Mouse (Mus musculus) frontal cortex, adult (tissue): Measurements from ENCODE around the gene St6gal1.

Experiments used
- ATAC-seq: cut with Nextera tagmentation; 2 replicates; pipeline ENCODE4 v1.9.2; 2017; ENCODE audit warnings: mild to moderate bottlenecking, moderate library complexity, mixed read lengths; ENCODE audit not compliant: low TSS enrichment

St6gal1 gene

DNA sequence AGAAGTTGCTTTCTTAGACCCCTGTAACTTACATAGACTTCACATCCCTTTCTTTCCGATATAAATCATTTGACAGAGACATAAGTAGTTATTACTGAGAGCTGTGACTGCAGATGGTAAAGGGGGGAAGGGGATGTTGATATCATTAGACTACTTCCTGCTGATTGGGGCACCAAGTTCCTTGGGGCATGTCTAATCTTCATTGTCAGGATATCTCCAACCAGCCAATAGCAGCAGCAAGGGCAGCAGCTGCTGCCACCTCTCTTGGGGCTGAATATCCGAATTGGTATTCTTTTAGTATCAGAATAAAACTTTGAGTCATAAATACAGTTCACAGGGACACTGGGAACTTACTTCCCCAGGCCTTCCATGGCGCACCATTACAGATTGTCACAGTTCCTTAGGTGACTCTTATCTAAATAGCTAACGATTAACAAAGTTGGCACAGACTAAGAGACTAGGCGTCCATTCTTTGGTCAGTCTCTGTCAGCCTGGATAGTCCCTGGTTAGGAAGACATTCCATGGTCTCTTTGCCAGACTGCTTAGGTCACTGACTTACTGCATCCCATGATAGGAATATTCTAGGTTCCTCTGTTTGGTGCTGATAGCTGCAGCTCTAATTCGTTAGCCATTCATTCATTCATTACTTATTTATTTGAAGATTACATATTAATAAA is 109.5 kb downstream of the St6gal1 start:
- ATAC-seq = no peak

DNA sequence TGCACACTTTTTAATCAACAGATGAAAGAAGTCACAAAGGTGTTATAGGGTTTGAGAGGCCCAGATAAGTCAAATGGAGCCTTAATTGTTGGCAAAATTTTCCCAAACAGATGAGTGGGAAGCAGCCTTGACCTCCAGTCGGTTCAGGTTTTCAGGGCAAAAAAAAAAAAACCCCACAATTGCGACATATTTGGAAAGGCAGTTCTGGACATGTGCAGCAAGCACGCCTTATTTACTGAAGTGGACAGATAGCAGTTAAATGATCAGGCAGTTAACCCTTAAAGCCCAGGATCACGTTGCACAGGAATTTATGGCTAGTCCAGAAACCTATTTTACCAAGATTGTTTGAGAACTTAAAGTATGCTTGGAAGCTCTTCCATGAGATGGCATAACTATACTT is 112.8 kb downstream of the St6gal1 start:
- ATAC-seq = no peak

DNA sequence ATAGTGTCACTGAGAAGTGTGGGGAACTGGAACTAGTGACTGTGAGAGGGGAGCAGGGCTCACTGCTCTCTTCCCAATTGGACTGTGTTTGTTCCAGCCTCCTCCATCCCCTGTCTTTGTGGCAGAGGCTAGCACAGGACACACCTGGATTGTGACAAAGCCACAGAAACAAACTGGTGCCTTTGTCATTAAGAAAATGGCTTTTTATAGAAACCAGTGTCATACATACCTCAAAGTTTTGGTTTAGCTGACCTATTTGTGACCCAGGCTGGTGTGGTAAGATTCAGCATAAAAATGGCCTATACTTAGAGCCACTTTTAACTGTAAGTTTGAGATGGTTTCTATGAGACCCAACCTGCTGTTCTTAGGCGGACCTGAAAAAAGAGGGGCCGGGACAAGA is 116.7 kb downstream of the St6gal1 start:
- no peak for ATAC-seq

DNA sequence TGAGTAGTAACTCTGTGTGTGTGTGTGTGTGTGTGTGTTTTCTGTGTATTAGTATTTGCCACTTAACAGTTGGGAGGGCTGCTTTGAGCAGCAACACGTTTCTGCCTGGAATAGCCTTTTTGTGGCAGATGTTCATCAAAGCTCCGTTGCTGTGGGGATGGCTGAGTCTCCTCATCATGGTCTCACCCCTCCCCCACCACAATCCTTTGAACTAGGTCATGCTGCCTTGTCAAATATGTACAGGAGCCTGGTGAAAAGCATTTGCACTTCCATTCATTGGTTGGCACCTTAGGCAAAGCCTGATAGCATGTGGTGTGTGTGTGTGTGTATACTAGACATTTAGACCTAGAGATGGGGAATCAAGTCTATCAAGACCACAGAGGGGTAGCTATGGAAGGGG is 126.3 kb downstream of the St6gal1 start:
- ATAC-seq = no peak

DNA sequence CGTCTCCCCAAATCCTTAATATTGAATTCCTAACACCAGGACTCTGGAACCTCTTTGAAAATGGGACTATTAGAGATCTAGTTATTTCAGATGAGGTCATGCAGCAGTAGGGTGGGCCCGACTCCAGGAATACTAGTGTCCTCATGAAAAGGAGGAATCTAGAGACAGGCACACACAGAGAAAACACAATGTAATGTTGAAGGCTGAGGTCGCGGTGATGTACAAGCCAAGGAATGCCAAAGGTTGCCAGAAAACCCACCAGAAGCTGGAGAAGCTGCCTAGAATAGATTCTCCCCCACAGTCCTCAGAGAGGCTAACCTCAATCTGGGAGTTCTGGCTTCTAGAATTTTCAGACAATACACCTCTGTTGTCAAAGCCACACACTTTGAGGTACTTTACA is 136.5 kb downstream of the St6gal1 start:
- no peak for ATAC-seq

DNA sequence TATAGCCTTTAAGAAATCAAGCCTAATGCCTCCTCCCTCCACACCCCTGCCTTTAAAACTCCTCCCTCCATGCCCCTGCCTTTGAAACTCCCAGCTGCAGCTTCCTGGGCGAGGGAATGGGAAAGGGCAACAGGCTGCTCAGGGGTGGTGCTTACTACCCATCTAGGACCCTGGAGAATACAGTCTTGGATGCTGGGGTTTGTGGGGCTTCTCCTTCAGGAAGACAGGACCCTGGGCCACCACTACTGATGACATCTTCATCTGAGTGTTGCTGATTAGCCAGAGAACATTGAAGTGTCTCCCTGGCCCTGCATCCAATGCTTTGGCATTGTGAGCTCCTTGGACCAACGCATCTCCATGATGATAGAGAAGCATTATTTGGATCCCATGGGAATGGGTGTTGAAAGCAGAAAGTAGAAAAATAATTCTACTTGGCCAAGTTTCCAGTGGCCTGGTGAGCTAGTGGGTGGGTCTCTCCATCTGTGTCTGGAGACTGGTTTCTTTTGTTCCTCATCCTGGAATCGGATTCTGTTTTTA is 137.0 kb downstream of the St6gal1 start:
- no peak for ATAC-seq

DNA sequence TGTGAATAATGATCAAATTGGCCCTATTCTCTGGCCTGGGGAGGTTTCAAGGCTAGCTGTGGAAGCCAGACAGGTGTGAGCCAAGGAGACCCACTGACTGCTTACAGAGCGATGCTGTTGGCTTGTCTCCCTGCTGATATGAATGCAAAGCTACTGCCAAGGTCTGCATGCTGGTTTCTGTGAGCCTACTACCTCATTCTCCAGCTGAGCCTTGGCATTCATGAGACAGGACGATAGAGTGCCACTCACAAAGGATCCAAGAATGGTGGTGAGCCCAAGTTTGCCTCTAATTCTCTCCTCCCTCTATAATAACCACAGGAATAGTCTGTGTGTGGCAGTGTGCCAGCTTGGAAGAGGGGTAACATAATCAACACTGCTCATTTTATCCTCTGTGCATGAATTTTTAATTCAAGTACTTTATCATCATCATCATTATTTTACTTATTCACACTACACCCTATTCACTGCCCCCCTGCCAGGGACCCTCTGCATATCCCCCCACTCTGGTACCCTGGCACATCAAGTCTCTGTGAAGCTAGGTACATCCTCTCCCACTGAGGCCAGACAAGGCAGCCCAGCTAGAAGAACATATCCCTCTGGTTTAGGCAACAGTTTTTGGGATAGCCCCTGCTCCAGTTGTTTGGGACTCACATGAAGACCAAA is 139.9 kb downstream of the St6gal1 start:
- ATAC-seq = no peak

DNA sequence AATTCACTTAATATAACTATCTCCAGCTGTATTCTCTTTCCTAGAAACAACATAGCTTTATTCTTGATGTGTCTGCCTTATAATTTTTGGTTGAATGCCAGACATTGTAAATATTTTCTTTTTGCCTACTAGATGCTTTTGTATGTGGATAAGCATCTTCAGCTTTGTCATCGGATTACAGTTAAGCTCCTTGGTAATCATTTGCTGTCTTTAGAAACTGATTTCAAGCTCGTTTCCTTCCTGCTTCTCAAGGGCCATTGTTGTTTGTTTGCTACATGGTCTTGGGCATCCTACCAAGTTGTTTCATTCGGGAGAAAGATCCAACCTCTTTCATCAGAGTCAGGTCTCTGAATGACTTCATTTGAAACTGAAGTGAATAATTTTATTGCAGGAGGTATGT is 144.6 kb downstream of the St6gal1 start:
- no peak for ATAC-seq

DNA sequence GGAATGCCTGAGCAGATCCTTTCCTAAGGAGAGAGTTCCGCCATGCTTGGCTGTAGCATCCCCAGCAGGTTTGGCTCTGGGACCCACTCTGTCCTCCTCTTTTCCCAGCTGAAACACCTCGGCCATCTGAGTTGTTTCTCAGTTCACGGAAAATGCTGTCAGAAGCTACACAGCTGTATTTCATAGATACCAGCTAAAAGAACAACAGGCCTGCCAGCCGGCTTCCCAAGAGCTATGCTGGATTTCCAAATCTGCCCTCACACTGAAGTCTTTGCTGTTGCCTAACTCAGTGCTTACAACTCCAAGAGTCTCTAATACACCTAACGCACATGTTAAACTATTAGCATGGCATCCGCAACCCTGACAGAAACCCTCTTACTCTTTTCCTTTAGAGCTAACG is 146.2 kb downstream of the St6gal1 start:
- no peak for ATAC-seq

DNA sequence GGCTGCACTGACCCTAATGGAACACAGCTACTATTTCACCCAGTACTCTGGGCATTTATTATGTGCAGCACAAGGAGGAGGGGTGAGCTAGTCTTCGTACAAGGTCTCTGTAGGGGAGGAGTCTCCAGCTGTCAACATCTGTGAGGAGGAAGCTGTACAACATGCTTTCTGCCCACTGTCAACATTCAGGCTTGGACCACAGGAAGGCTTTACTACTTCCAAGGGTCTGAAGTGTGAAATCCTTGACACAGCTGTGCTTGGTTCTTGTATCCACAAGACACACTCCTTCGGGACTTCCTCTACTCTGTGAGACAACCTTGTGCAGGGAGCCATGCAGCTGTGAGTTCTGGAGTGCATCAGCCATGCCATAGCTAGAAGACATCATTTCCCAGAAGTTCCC is 147.8 kb downstream of the St6gal1 start:
- no peak for ATAC-seq

DNA sequence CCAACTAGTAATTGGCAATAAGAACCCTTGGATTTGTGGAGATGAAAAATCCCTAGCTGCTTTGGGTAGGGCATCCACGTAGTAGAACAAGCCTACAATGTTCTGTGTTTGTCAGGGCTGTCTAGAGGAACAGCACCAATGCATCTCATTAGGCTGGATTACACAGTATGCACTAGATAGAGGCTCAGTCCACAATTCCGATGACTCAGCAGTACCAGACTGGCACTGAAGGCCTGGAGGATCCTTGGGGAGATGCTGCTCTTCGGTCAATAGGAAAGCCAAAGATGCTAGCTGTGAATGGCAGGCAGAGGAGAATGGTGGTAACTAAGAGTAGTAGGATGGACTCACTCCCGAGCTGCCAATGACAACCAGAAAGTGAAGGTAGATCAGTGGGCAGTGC is 149.5 kb downstream of the St6gal1 start:
- ATAC-seq = no peak

DNA sequence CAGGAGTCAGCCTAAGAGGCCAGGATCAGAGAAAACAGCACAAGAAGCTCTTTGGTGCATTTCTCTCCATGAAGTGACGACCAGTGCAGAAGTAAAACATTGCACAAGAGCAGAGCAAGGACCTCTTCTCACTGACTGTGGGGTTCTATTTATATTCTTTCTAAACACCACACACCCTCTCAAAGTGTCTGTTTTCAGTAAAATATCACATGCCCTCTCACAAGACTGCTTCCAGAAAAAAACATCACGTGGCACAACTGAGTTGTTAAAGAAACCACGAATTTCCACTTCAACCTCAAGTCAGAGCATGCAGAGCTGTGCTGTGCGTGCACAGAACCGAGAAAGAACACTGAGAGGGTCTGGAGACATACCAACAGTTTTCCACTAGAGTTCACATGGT is 150.4 kb downstream of the St6gal1 start:
- ATAC-seq = peak; percentile 87

DNA sequence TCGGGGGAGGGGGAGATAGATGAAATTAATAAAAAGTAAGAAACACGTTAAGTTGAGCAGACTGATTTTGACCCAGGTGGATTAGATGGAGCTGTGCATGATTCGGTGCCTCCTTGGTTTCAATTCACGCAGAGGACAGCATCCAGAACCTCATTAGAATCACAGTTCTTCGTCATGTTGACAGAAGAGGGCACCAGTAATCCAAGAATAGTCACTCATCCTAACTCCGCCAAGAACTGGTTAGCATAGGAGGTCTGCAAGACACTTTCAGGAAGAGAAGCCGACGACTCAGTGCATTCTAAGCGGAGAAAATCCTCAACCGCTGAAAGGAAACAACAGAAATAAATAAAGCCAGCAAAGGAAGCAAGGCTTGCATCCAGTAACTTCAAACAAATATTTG is 151.6 kb downstream of the St6gal1 start:
- peak; percentile 41; the same call in 1 of the 2 replicates for ATAC-seq

DNA sequence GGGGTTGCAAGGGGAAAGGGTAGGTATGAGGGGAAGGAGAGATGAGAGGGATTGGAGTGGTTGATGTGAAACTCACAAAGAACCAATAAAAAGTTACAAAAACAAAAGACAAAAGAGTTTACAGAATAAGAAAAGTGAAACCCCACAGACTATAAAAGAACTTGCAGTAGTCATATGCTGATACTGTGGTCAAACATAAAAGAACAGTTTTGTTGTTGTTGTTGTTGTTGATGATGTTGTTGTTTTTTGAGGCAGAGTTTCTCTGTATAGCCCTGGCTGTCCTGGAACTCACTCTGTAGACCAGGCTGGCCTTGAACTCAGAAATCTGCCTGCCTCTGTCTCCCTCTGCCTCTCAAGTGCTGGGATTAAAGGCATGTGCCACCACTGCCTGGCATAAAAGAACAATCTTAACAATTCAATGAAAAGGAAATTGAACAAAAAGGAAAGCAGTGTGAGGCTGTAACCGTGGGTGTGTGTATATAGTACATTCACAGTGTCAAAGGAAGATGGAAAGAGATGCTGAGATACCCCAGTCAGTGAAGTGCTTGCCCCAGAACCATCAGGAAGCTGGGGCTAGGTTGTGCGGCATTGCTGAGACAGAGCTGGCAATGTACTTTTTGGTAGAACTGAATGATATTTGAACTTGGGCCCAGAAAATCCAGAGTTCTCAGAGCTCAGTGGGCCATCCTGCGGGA is 155.1 kb downstream of the St6gal1 start:
- no peak for ATAC-seq

DNA sequence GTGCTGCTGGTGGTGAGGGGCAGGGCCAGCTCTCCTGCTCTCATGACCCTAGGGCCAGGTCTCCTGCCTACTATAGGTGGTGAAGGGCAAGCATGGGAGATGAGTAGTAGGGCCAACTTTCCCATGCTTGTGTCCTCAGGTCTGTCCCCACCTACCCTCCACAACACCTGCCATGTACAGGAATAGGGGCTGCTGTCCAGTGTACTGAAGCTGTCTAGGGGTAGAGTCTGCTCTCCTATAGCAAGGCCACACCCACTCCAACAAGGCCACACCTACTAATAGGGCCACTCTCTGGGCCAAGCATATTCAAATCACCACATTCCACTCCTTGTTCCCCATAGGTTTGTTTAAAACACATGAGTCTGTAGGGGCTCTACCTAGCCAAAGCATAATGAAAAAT is 159.8 kb downstream of the St6gal1 start:
- ATAC-seq = no peak

DNA sequence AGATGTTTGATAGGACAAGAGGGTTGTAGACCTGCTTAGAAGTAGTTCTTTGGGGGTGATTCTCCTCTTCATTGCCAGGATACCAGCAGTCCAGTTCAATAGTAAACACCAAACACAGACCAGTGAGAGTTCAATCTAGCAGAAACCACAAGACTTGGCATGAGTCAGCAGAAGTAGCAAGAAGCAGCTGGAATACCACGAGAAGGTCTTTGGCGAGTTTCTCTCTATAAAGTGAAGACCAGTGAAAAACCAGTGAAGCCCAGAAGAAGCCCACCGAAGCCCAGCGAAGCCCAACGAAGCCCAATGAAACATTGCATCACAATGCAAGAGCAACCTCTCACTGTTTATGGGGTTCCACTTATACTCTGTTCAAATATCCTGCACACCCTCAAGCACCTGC is 173.4 kb downstream of the St6gal1 start:
- ATAC-seq = no peak

DNA sequence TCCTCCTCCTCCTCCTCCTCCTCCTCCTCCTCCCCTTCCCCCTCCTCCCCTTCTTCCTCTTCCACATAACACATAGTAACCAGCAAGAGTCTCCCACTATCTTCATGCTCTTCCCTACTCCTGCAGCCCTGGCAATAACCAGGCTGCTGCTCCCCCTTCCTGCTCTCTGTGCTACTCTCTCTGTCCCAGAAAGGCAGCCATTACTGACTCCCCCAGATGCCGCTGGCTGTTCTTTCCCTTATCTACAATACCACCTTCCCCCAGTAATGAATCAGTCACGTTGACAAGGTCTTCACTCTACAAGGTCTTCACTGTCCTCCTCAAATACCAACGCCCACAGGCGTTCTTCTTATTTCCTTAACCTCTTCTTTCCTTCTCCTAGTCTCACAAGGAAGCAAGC is 176.9 kb downstream of the St6gal1 start:
- peak; percentile 72 for ATAC-seq

DNA sequence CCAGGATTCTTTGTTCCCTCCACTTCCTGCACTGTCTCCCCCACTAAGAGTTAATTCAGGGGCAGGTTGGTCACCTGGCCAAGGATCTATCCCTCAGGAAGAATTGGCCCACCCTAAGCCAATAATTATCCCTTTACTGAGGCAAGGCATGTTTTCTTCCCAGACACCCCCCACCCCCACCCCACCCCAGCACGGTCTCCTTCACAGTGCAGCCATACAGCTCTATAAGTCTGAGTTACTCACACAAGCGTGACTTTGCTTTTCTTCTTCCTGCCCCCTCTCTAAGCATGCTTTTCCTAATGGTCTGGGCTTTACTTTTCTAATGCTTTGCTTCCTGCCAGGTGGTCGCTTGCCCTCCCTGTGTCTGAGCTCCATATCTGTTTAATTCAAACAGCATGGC is 177.4 kb downstream of the St6gal1 start:
- ATAC-seq = peak; percentile 41; the same call in 1 of the 2 replicates

DNA sequence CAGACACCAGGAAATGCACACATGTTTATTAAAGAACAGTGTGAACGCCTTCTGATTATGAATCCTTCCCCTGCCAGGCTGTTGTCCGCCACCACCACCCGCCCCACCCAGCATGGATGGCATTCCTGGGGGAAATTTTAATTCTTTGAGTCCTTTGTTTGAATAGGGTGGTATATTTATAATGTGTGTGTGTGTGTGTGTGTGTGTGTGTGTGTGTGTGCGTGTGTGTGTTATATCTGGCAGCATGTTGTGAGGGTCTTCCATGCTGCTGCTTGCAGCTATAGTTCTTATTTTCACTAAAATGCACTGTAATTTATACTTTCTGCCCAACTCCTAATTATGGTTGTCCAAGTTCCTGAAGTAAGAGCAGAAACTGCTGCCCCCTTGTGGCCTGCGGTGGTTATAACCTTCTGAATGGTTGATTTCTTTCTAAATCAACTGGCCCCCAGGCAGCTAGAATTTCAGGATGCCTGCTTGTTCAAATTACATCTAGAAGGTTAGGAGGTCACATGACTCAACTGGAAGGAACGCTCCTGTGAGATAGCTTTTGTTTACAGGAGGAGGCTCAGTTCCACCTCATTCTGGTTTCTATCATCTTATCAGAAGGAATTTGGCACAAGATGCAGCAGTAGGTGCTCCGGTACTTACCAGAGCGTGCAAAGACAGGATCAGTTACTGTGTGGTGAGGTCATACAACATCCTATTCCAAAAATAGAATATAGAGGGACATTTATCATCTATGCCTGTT is 178.6 kb downstream of the St6gal1 start:
- ATAC-seq = peak; percentile 52; the same call in 1 of the 2 replicates
